Mouse (Mus musculus) cerebellum, adult 2 months (tissue): ENCODE measurements around the gene Fam228a.

Source experiments
- CTCF ChIP-seq: fragments of 200-500 bp; IDR thresholded peaks from 2 replicates; pipeline ENCODE4 v1.5.1; 2011; ENCODE audit warnings: low read depth, mild to moderate bottlenecking, control low read depth, low read length, moderate library complexity, borderline replicate concordance; ENCODE audit not compliant: insufficient read depth
- POLR2A ChIP-seq: fragments of 200-500 bp; IDR thresholded peaks from 2 replicates; pipeline ENCODE4 v1.6.1; 2011; ENCODE audit warnings: low read length, control low read depth, borderline replicate concordance; ENCODE audit not compliant: insufficient read depth

DNA sequence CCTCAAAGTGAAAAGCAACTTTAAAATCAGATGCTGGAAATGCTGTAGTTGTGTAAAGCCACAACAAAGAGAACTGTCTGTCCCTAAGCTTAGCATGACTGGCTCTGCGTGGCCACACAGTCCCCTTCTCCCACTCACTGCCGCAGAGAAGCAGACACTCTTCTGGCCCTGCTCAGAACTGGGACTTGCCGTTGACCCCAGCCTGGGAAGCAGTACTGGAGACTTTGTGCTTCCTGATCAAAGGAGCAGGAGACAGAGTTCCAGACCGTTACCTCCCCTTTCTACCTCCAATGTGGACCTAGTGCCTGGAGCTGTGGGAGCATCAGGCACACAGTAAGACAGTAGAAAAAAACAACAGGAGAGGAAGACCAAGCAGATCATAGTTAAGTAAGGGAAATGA lies 5.9 kb downstream of the Fam228a start:
- no peak for TF ChIP-seq POLR2A
- no peak for TF ChIP-seq CTCF
